Mouse (Mus musculus): ENCODE measurements around the gene Tubgcp2. TPM values are rescaled to one million over a fixed set of nuclear protein-coding genes. Genes with fewer than 3 reads are reported as not detected.
A peak's percentile ranks its signal among the peaks of the same experiment; 100 is the strongest.

Gene Tubgcp2
- 23.6 and 25.0 TPM in 2 replicates for polyA plus RNA-seq (2015; fragmentation: Nextera tagmentation; extraction: Ambion mirVana)

DNA sequence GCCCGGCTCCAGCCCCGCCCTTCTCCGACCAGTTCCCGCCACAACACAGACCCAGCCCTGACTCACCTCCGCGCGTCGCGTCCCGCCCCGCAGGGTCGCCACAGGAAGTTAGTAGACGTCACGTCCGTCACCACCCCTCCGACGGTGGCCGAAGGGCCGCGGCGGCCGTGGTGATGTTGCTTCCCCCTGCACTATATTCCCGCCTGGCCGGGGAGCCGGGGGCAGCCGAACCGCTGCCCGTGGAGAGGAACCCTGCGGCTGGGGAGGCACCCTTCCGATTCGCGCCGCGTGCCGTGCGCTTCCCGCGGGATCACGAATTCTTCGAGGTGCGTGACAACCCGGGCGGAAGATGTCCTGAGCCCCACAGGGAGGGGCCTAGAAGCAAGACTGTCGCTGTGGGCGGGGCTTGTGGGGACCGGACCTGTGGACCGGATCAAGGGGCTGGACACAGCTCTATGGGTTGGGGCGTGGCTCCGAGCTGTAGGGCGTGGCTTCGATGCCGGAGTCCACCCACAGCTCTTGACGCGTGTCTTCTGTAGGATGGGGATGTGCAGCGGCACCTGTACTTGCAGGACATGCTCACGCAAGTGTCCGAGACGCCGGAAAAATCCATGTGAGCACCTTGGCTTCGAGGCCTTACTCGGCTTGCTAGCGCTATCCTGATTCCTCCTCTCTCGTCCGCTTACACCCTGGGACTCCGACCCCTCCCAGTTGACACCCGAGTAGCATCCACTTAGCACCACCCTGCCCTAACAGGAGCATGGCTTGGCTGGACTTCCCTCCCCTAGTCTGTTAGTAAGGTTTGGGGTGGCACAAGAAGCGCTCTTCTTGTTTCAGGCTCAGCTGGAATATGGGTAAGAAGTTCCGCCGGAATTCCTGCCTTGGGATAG, at the start of gene Tubgcp2, which contains the start of gene Zfp511:
TSS of gene Tubgcp2 (minus strand) at position 389 of the 890 bp plus-strand sequence.
TSS of gene Zfp511 (plus strand) at position 111 of the 890 bp plus-strand sequence.

DNA sequence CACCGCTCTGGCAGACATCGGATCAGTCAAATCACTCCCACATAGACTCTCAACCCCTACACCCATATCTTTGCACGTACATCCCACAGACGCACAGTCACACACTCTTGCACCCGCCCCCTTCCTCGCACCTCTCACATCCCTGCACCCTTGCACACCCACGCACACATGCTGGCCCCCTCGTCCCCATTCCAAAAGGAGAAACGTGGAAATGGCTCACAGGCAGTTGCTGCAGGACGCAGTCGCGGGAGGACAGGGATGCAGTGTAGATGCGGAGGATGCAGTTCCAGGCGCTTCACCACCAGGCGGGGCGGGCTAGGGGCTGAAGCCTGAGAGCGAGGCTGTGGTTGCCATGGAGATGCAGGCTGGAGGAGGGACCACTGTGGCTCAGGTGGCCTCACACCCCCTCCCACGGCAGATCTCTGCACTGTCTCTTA, 45.8 kb upstream of the Tubgcp2 start, which contains the start of gene Caly:
TSS of gene Caly (minus strand) at position 307 of the 437 bp plus-strand sequence.

DNA sequence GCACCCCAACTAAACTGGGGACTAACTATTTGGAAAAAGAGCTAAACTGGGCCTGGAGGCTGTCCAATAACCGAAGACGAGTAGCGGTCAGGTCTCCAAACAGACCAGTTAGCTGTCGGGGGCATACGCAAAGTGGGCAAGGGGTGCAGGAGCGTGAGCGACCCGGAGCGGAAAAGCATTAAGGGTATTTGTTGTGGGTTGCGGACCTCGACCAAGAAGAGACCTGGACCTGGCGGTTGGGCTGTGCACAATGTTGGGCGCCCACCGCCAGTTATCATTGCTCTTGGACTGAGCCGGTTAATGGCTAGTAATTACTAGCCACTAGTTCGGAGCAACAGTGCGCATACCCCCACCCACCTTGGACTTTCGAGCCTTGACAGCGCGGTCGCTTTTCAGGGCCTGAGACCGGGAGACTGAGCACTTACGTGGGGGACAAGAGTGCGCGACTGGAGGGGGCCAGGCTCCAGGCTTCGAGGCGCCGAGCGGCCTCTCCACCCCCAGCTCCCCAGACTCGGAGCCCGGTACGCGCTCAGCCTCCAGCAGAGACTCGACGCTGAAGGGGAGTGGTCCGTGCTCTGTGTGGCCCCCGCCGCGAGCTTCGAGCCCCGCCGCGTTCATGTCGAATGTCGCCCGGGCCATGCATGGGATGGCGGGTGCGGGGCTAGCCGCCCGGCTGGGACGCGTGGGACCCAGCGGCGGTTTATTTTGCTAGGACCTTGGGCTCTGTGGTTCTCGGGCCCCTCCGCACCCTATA, 12.1 kb upstream of the Tubgcp2 start, which contains the start of gene Msx3:
TSS of gene Msx3 (minus strand) at position 729 of the 754 bp plus-strand sequence.

DNA sequence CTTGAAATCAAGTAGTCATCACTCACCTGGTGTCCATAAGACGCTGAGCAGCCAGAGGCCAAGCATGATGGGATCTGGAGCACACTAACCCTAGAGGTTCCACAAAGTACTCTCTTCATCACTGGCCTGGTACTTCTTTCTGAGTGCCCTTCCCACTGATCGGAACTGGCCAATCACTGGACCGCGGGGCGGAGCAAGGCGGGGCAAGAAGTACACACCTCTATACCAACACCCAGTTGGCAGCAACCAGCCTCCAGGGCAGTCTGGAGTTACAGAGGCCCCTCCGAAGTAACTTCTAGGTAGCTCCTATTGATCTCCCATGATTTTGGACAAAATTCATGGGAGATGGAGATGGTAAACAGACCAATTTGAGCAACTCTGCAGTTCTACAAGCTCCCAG, 44.1 kb downstream of the Tubgcp2 start, which contains the start of gene Adam8:
TSS of gene Adam8 (minus strand) at position 157 of the 400 bp plus-strand sequence.

DNA sequence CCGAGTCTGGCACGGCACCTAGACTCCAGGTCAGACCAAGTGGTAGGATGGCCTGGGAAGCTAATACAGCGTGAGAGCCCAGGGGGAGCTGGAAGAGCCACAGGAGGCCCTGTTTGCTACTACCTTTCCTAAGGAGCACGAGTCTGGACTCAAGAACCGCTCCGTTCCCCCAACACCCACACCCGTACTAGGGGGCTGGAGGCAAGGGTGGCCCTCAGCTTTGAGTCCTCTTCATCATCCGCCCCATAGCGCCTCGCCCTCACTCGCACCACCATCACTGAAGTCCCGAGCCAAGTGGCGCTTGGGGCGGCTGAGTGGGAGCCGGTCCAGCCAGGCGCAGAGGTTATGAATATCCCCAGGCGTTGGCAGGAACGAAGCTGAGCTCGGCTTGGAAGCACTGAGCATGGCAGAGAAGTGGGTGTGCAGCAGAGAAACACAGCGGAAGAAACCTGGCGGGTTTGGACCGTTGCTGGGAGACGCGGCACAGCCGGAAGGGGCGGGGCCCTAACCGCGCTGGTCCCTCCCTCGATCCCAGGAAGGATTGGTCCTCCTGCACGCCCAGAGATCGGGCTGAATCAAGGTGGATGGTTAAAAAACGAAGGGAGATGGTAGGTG, 58.1 kb downstream of the Tubgcp2 start, which contains the start of gene 6430531B16Rik:
TSS of gene 6430531B16Rik (minus strand) at position 478 of the 615 bp plus-strand sequence.

MicroRNAs encoded within 50 kb of the gene (microRNA counts, 519-probe panel; counts per million panel counts)
- microRNA mmu-miR-202-3p (296 counts per million, percentile 58 among the panel's probes with 10 or more counts), microRNA mmu-miR-202-5p (2,197 counts per million, percentile 66 among the panel's probes with 10 or more counts)

Small RNAs within 50 kb of the gene (microRNA-seq; reads per million reads assigned to microRNA genes)
- gene Mir202 (0 to 0.42 reads per million in 2 experiments), gene Mir7062 (0.10 to 0.21 reads per million in 2 experiments), gene mmu-mir-7686 (0 reads per million in 2 experiments)

Other genes starting within 250 kb of the Tubgcp2 start
- 0.56 and 0.58 TPM in 2 replicates for gene Adgra1, start 202.5 kb downstream of the Tubgcp2 start, polyA plus RNA-seq (2015; fragmentation: Nextera tagmentation; extraction: Ambion mirVana)
- gene Kndc1, start 142.0 kb downstream of the Tubgcp2 start, polyA plus RNA-seq (2015; fragmentation: Nextera tagmentation; extraction: Ambion mirVana) = 0.06 and 0.22 TPM in 2 replicates
- gene Utf1, start 92.9 kb downstream of the Tubgcp2 start, polyA plus RNA-seq (2015; fragmentation: Nextera tagmentation; extraction: Ambion mirVana) = not detected in 2 replicates
- 0.22 and 0.37 TPM in 2 replicates for gene 6430531B16Rik, start 57.9 kb downstream of the Tubgcp2 start, polyA plus RNA-seq (2015; fragmentation: Nextera tagmentation; extraction: Ambion mirVana)
- 0.78 and 0.90 TPM in 2 replicates for gene Adam8, start 44.1 kb downstream of the Tubgcp2 start, polyA plus RNA-seq (2015; fragmentation: Nextera tagmentation; extraction: Ambion mirVana)
- gene Zfp511, start 278 bp downstream of the Tubgcp2 start, polyA plus RNA-seq (2015; fragmentation: Nextera tagmentation; extraction: Ambion mirVana) = 18.3 and 21.9 TPM in 2 replicates
- not detected in 2 replicates for gene Msx3, start 12.4 kb upstream of the Tubgcp2 start, polyA plus RNA-seq (2015; fragmentation: Nextera tagmentation; extraction: Ambion mirVana)
- 0.28 and 0.45 TPM in 2 replicates for gene Caly, start 45.9 kb upstream of the Tubgcp2 start, polyA plus RNA-seq (2015; fragmentation: Nextera tagmentation; extraction: Ambion mirVana)
- gene Prap1, start 56.7 kb upstream of the Tubgcp2 start, polyA plus RNA-seq (2015; fragmentation: Nextera tagmentation; extraction: Ambion mirVana) = not detected in 2 replicates
- 42.2 and 47.7 TPM in 2 replicates for gene Fuom, start 65.8 kb upstream of the Tubgcp2 start, polyA plus RNA-seq (2015; fragmentation: Nextera tagmentation; extraction: Ambion mirVana)
- 9.7 and 19.8 TPM in 2 replicates for gene Paox, start 79.1 kb upstream of the Tubgcp2 start, polyA plus RNA-seq (2015; fragmentation: Nextera tagmentation; extraction: Ambion mirVana)
- 133 and 185 TPM in 2 replicates for gene Echs1, start 79.8 kb upstream of the Tubgcp2 start, polyA plus RNA-seq (2015; fragmentation: Nextera tagmentation; extraction: Ambion mirVana)
- gene Mtg1, start 100.9 kb upstream of the Tubgcp2 start, polyA plus RNA-seq (2015; fragmentation: Nextera tagmentation; extraction: Ambion mirVana) = 22.8 and 26.4 TPM in 2 replicates
- gene Sprn, start 118.2 kb upstream of the Tubgcp2 start, polyA plus RNA-seq (2015; fragmentation: Nextera tagmentation; extraction: Ambion mirVana) = 0.12 and 0.38 TPM in 2 replicates
- gene Olfr522, start 128.1 kb upstream of the Tubgcp2 start, polyA plus RNA-seq (2015; fragmentation: Nextera tagmentation; extraction: Ambion mirVana) = not detected in 2 replicates
- gene Olfr523, start 136.5 kb upstream of the Tubgcp2 start, polyA plus RNA-seq (2015; fragmentation: Nextera tagmentation; extraction: Ambion mirVana) = not detected in 2 replicates
- not detected in 2 replicates for gene Olfr524, start 169.3 kb upstream of the Tubgcp2 start, polyA plus RNA-seq (2015; fragmentation: Nextera tagmentation; extraction: Ambion mirVana)
- not detected in 2 replicates for gene Cd163l1, start 181.6 kb upstream of the Tubgcp2 start, polyA plus RNA-seq (2015; fragmentation: Nextera tagmentation; extraction: Ambion mirVana)
- not detected in 2 replicates for gene 5830411N06Rik, start 210.6 kb upstream of the Tubgcp2 start, polyA plus RNA-seq (2015; fragmentation: Nextera tagmentation; extraction: Ambion mirVana)